Mouse (Mus musculus): ENCODE data around the gene Bmper.

GRCm38 (mm10) chr9:23188136-23188535 is 34.7 kb upstream of the Bmper start:
- no peak for TF ChIP-seq TAL1 (IDR thresholded peaks at IDR 0.05; ENCODE audit: low read length)
- TF ChIP-seq GATA1 (IDR thresholded peaks at IDR 0.05; ENCODE audit: low read length), result no peak

Data from erythroblast, embryonic 14.5 days (primary cell).